Mouse (Mus musculus) hindbrain, embryonic 11.5 days (tissue): Measurements from ENCODE around the gene Prickle2. TPM values are rescaled to one million over a fixed set of nuclear protein-coding genes. Genes with fewer than 3 reads are reported as not detected.

ENCODE experiments used
- ATAC-seq: fragments of 200-750 bp; cut with Nextera tagmentation; 2 replicates; pipeline ENCODE4 v1.8.0; 2017; ENCODE audit warnings: mild to moderate bottlenecking, moderate TSS enrichment, moderate library complexity; ENCODE audit not compliant: low FRiP score
- DNase-seq: peaks from one replicate; pipeline ENCODE4 v3.0.0-alpha.2; 2015; ENCODE audit warnings: low spot score
- H3K27ac ChIP-seq: fragments of 300-500 bp; sonication (generic); 2 replicates; pipeline ENCODE4 v1.5.1; 2014; ENCODE audit warnings: mild to moderate bottlenecking, low read depth, low read length
- H3K27me3 ChIP-seq: fragments of 300-500 bp; sonication (generic); 2 replicates; pipeline ENCODE4 v1.6.1; 2014; ENCODE audit warnings: mild to moderate bottlenecking, low read length, moderate library complexity, mixed read lengths; ENCODE audit not compliant: control insufficient read depth, insufficient read depth
- H3K36me3 ChIP-seq: fragments of 300-500 bp; sonication (generic); 2 replicates; pipeline ENCODE4 v1.6.1; 2014; ENCODE audit warnings: mild to moderate bottlenecking, low read length, moderate library complexity, mixed read lengths; ENCODE audit not compliant: control insufficient read depth, insufficient read depth
- H3K4me1 ChIP-seq: fragments of 300-500 bp; sonication (generic); replicated peaks from 2 replicates; pipeline ENCODE4 v1.6.1; 2014; ENCODE audit warnings: low read length, mixed read lengths; ENCODE audit not compliant: control insufficient read depth, insufficient read depth
- H3K4me2 ChIP-seq: fragments of 300-500 bp; sonication (generic); replicated peaks from 2 replicates; pipeline ENCODE4 v1.6.1; 2014; ENCODE audit warnings: mild to moderate bottlenecking, low read depth, low read length
- H3K4me3 ChIP-seq: fragments of 300-500 bp; sonication (generic); 2 replicates; pipeline ENCODE4 v1.5.1; 2014; ENCODE audit warnings: low read depth, low read length
- H3K9ac ChIP-seq: fragments of 300-500 bp; sonication (generic); 2 replicates; pipeline ENCODE4 v1.6.1; 2014; ENCODE audit warnings: low read depth, low read length
- H3K9me3 ChIP-seq: fragments of 300-500 bp; sonication (generic); 2 replicates; pipeline ENCODE4 v1.6.1; 2016; ENCODE audit warnings: low read length; ENCODE audit not compliant: control insufficient read depth
- WGBS: fragments of 180-500 bp; shearing (Covaris S2); extraction: QIAGEN DNeasy Blood & Tissue Kit; methylation state at CpG from one replicate; pipeline ENCODE4 v1.1.7; 2014; 5-methylcytosine and 5-hydroxymethylcytosine counted together
- polyA plus RNA-seq: library from polyadenylated mRNA; unstranded; fragments of >200 nt; fragmentation: Nextera tagmentation; extraction: Ambion mirVana; gene quantifications from 2 replicates; pipeline ENCODE4 v1.2.1, GENCODE M21; 2014

Gene Prickle2
- polyA plus RNA-seq, 1 experiment from 2014 or later: 10.0 TPM

GRCm38 (mm10) chr6:92532331-92532730 lies 173.6 kb downstream of the Prickle2 start:
- H3K27ac ChIP-seq: no peak overlapping the region
- H3K9ac ChIP-seq: no peak overlapping the region
- no peaks in the 10 kb centered on the region for H3K9me3 ChIP-seq
- DNase-seq (no peak), ATAC-seq (no peak)
- WGBS: 77% methylated on average over 6 of the region's 6 CpGs
- no peak overlapping the region for H3K4me3 ChIP-seq
- no peaks in the 10 kb centered on the region for H3K27me3 ChIP-seq
- no peaks in the 10 kb centered on the region for H3K36me3 ChIP-seq
- H3K4me2 ChIP-seq: no peak overlapping the region
- no peaks in the 10 kb centered on the region; the same call in 1 of the 2 replicates for H3K4me1 ChIP-seq

DNA sequence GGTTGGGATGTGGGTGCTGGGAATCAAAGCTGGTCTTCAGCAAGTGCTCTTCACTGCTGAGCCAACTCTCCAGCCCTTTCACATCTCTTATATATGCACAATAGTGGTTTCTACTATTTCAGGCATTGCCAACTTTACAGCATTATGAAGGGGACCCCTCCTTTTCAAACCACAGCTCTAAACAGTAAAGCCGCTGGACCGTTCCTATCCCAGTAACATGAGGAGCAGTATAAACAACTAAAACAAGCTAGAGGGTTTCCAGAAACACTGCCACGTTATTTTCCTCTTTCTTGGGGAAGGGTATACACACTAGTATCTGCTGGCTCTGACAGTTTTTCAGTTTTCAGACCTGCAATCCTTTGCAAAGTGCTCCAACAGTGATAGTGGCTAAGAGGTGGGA lies 179.7 kb downstream of the Prickle2 start:
- Histone ChIP-seq H3K9ac (no peak overlapping the region), H3K27ac (no peak overlapping the region), H3K27me3 (no peaks in the 10 kb centered on the region), H3K4me3 (no peak overlapping the region), H3K4me1 (no peaks in the 10 kb centered on the region), H3K4me2 (no peak overlapping the region), H3K36me3 (no peaks in the 10 kb centered on the region), H3K9me3 (no peaks in the 10 kb centered on the region)
- DNase-seq (no peak), ATAC-seq (no peak)
- 73% methylated on average over 3 of the region's 3 CpGs for WGBS

GRCm38 (mm10) chr6:92525646-92526045 lies 180.3 kb downstream of the Prickle2 start:
- no peak overlapping the region for H3K27ac ChIP-seq
- no peaks in the 10 kb centered on the region for H3K27me3 ChIP-seq
- no peak overlapping the region for H3K9ac ChIP-seq
- H3K4me1 ChIP-seq: no peaks in the 10 kb centered on the region
- 68% methylated on average over 2 of the region's 2 CpGs for WGBS
- DNase-seq (no peak), ATAC-seq (no peak)
- no peaks in the 10 kb centered on the region for H3K9me3 ChIP-seq
- H3K36me3 ChIP-seq: no peaks in the 10 kb centered on the region
- no peak overlapping the region for H3K4me2 ChIP-seq
- no peak overlapping the region for H3K4me3 ChIP-seq

DNA sequence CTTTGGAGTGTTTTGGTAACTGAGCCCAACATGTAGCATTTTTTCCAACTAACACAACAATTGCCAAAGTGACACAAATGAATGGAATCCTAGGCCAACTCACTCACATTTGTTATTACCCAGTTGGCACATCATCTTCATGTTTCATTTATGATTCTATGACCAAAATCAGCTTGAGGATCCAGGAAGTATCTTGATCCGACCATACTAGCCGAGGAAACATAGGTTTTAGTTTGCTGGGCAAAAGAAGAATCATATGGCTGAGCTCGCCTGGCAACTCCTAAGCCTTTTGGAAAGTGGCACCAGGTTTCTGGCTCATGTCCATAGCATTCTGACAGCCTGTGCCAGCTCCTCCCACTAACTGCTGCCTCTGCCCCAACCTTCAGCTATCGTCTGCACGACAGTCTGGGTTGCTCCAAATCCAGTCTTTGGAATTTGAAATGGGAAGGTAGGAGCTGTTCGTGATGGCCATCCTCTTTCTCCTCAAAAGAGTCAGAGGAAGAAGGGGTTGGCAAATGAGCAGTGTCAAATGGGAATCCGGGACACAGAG lies 184.4 kb downstream of the Prickle2 start:
- ATAC-seq (no peak), DNase-seq (no peak)
- H3K9ac ChIP-seq: no peak overlapping the region
- no peaks in the 10 kb centered on the region for H3K9me3 ChIP-seq
- H3K4me3 ChIP-seq: no peak overlapping the region
- H3K36me3 ChIP-seq: no peaks in the 10 kb centered on the region
- no peaks in the 10 kb centered on the region for H3K27me3 ChIP-seq
- no peak overlapping the region for H3K4me2 ChIP-seq
- no peaks in the 10 kb centered on the region for H3K4me1 ChIP-seq
- WGBS: 79% methylated on average over 7 of the region's 7 CpGs
- no peak overlapping the region for H3K27ac ChIP-seq

- WGBS: 78% methylated on average over 5 of the region's 5 CpGs
These were observed 185.7 kb downstream of the Prickle2 start for GRCm38 (mm10) chr6:92520088-92520875.

GRCm38 (mm10) chr6:92518438-92518968 lies 187.5 kb downstream of the Prickle2 start:
- DNase-seq (no peak), ATAC-seq (no peak)
- Histone ChIP-seq H3K27me3 (no peaks in the 10 kb centered on the region), H3K4me3 (no peak overlapping the region), H3K4me2 (no peak overlapping the region), H3K9me3 (no peaks in the 10 kb centered on the region), H3K4me1 (no peaks in the 10 kb centered on the region), H3K9ac (no peak overlapping the region), H3K36me3 (no peaks in the 10 kb centered on the region), H3K27ac (no peak overlapping the region)
- 81% methylated on average over 6 of the region's 6 CpGs for WGBS

More at GRCm38 (mm10) chr6:92520088-92520875, 185.7 kb downstream of the Prickle2 start:
- ATAC-seq: no peak
- H3K4me3 ChIP-seq: no peak overlapping the region
- no peaks in the 10 kb centered on the region for H3K9me3 ChIP-seq
- H3K27ac ChIP-seq: no peak overlapping the region
- H3K36me3 ChIP-seq: no peaks in the 10 kb centered on the region
- no peak overlapping the region for H3K4me2 ChIP-seq
- no peak overlapping the region for H3K9ac ChIP-seq
- H3K4me1 ChIP-seq: no peaks in the 10 kb centered on the region
- no peaks in the 10 kb centered on the region for H3K27me3 ChIP-seq
- no peak for DNase-seq

DNA sequence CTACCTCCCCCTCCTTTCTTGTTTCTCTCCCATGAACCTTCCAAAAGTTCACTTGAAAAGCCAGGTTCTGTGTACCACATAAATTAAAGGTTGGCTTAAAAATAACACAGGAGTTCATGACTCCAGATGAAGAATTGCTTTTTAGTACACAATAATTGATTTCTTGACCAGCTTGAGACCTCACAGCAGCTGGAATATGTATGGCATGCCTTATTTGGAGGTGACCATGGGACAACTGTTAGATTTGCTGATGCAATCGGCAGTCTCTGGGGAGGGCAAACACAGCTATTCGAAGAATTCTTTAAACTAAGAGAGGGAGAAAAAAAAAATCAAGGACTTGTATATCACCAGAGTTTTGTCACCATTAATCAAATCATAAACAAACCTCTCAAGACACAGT lies 189.0 kb downstream of the Prickle2 start:
- H3K9ac ChIP-seq: no peak overlapping the region
- no peak for DNase-seq
- H3K27me3 ChIP-seq: no peaks in the 10 kb centered on the region
- H3K9me3 ChIP-seq: no peaks in the 10 kb centered on the region
- WGBS: 81% methylated on average over 2 of the region's 2 CpGs
- no peak overlapping the region for H3K27ac ChIP-seq
- H3K4me3 ChIP-seq: no peak overlapping the region
- no peak overlapping the region for H3K4me2 ChIP-seq
- H3K4me1 ChIP-seq: no peaks in the 10 kb centered on the region
- no peaks in the 10 kb centered on the region for H3K36me3 ChIP-seq
- no peak for ATAC-seq

GRCm38 (mm10) chr6:92512001-92512400 lies 194.0 kb downstream of the Prickle2 start:
- Histone ChIP-seq H3K36me3 (no peaks in the 10 kb centered on the region), H3K4me3 (no peak overlapping the region), H3K9ac (no peak overlapping the region), H3K4me2 (no peak overlapping the region), H3K27ac (no peak overlapping the region), H3K9me3 (no peaks in the 10 kb centered on the region), H3K4me1 (no peaks in the 10 kb centered on the region), H3K27me3 (no peaks in the 10 kb centered on the region)
- no peak for ATAC-seq
- DNase-seq: no peak
- WGBS: 96% methylated on average over 1 of the region's 1 CpGs

- Histone ChIP-seq H3K9ac (no peak overlapping the region), H3K27me3 (no peaks in the 10 kb centered on the region), H3K9me3 (no peaks in the 10 kb centered on the region), H3K36me3 (no peaks in the 10 kb centered on the region), H3K4me1 (no peaks in the 10 kb centered on the region), H3K4me3 (no peak overlapping the region), H3K27ac (no peak overlapping the region), H3K4me2 (no peak overlapping the region)
- WGBS: 69% methylated on average over 2 of the region's 2 CpGs
- DNase-seq: no peak
- no peak for ATAC-seq
These were observed 196.2 kb downstream of the Prickle2 start for GRCm38 (mm10) chr6:92509712-92510111.
